Mouse (Mus musculus): ENCODE measurements around the gene Adamts2. TPM values are rescaled to one million over a fixed set of nuclear protein-coding genes. Genes with fewer than 3 reads are reported as not detected.

Gene Adamts2
- total and polyA plus RNA-seq, 3 experiments: not detected

- Histone ChIP-seq H3K27ac (ENCODE audit: insufficient read depth, low read depth) (no peak overlapping the region), H3K4me2 (ENCODE audit: insufficient read depth, low read depth, poor library complexity, severe bottlenecking) (no peak overlapping the region), H3K79me2 (replicated peaks; ENCODE audit: control insufficient read depth, extremely low read depth, insufficient read depth, poor library complexity, severe bottlenecking) (no peaks in the 10 kb centered on the region), H3K9me3 (replicated peaks; ENCODE audit: low read length) (peaks cover 2% of the 10 kb centered on the region), H3K4me1 (ENCODE audit: control insufficient read depth in 1 of 2, insufficient read depth in 2 of 2) (no peaks in the 10 kb centered on the region), H3K4me3 (replicated peaks in 1 of 3; ENCODE audit: low read depth in 2 of 3, low read length in 2 of 3, poor library complexity in 1 of 3) (no peak overlapping the region), H3K27me3 (replicated peaks) (peaks cover 94% of the 10 kb centered on the region), H3K36me3 (replicated peaks in 1 of 2; ENCODE audit: control insufficient read depth in 1 of 2, insufficient read depth in 1 of 2, low read length in 1 of 2) (no peaks in the 10 kb centered on the region), H3K9ac (ENCODE audit: insufficient read depth, low read depth) (no peak overlapping the region)
- in situ Hi-C loops (cut with MboI; ENCODE audit: low pct_ligation_motif_present, low pct_unique_long_range_greater_than_20kb, low sequenced_read_pairs): no loop called here
- DNase-seq (ENCODE audit: extremely low read depth): no peak
- no peak for TF ChIP-seq SIN3A (IDR thresholded peaks at IDR 0.05; ENCODE audit: low read length)
- TF ChIP-seq JUND (conservative IDR thresholded peaks at IDR 0.05; ENCODE audit: low read depth, low read length): no peak
- TF ChIP-seq USF1 (IDR thresholded peaks at IDR 0.05; ENCODE audit: low read depth, low read length): no peak
- TF ChIP-seq TCF12 (IDR thresholded peaks at IDR 0.05; ENCODE audit: low read depth, low read length): no peak
- TF ChIP-seq MAFK (IDR thresholded peaks at IDR 0.05; ENCODE audit: insufficient replicate concordance, low read length): no peak
- TF ChIP-seq POLR2A (IDR thresholded peaks at IDR 0.05; ENCODE audit: low read depth, low read length): no peak
- no peak for TF ChIP-seq USF2 (conservative IDR thresholded peaks at IDR 0.05; ENCODE audit: low read depth, low read length)
- TF ChIP-seq SMC3 (IDR thresholded peaks at IDR 0.05; ENCODE audit: low read depth, low read length): no peak
- no peak for TF ChIP-seq BHLHE40 (IDR thresholded peaks at IDR 0.05; ENCODE audit: low read depth, low read length)
- dilution Hi-C loops (cut with MboI; ENCODE audit: extremely low pct_ligation_motif_present, extremely low pct_unique_long_range_greater_than_20kb, low sequenced_read_pairs): no loop called here
Measured at GRCm38 (mm10) chr11:50707259-50707658, 105.4 kb downstream of the Adamts2 start.

GRCm38 (mm10) chr11:50713610-50714202, 111.8 kb downstream of the Adamts2 start:
- no peak overlapping the region for H3K27ac ChIP-seq (ENCODE audit: insufficient read depth, low read depth)
- peak; percentile 9 for DNase-seq (ENCODE audit: extremely low read depth)
- no peaks in the 10 kb centered on the region for H3K79me2 ChIP-seq (replicated peaks; ENCODE audit: control insufficient read depth, extremely low read depth, insufficient read depth, poor library complexity, severe bottlenecking)
- no peaks in the 10 kb centered on the region for H3K4me1 ChIP-seq (ENCODE audit: control insufficient read depth in 1 of 2, insufficient read depth in 2 of 2)
- TF ChIP-seq MAX (IDR thresholded peaks at IDR 0.05; ENCODE audit: low read length) (no peak), NELFE (IDR thresholded peaks at IDR 0.05; ENCODE audit: low read depth, low read length) (no peak), RCOR1 (conservative IDR thresholded peaks at IDR 0.05; ENCODE audit: low read depth, low read length) (no peak), CHD1 (IDR thresholded peaks at IDR 0.05; ENCODE audit: low read depth, low read length) (no peak), UBTF (IDR thresholded peaks at IDR 0.05; ENCODE audit: low read depth, low read length) (no peak), POLR2AphosphoS2 (IDR thresholded peaks at IDR 0.05; ENCODE audit: low read depth, low read length) (no peak), IRF4 (IDR thresholded peaks at IDR 0.05; ENCODE audit: low read depth, low read length) (no peak), MXI1 (IDR thresholded peaks at IDR 0.05; ENCODE audit: low read depth, low read length) (no peak), ETS1 (conservative IDR thresholded peaks at IDR 0.05; ENCODE audit: low read depth, low read length) (no peak), ZKSCAN1 (IDR thresholded peaks at IDR 0.05; ENCODE audit: borderline replicate concordance, low read depth, low read length) (no peak), POLR2A (IDR thresholded peaks at IDR 0.05; ENCODE audit: low read depth, low read length) (no peak), MEF2A (IDR thresholded peaks at IDR 0.05; ENCODE audit: borderline replicate concordance, low read depth, low read length) (no peak), JUND (conservative IDR thresholded peaks at IDR 0.05; ENCODE audit: low read depth, low read length) (no peak), ZC3H11A (IDR thresholded peaks at IDR 0.05; ENCODE audit: low read depth, low read length) (no peak), ZNF384 (IDR thresholded peaks at IDR 0.05; ENCODE audit: low read depth, low read length) (no peak), TBP (conservative IDR thresholded peaks at IDR 0.05; ENCODE audit: low read depth, low read length) (no peak)
- dilution Hi-C loops (cut with MboI; ENCODE audit: extremely low pct_ligation_motif_present, extremely low pct_unique_long_range_greater_than_20kb, low sequenced_read_pairs) (no loop called here), in situ Hi-C loops (cut with MboI; ENCODE audit: low pct_ligation_motif_present, low pct_unique_long_range_greater_than_20kb, low sequenced_read_pairs) (no loop called here)
- H3K27me3 ChIP-seq (replicated peaks): peaks cover 93% of the 10 kb centered on the region
- no peak overlapping the region for H3K4me3 ChIP-seq (replicated peaks in 1 of 3; ENCODE audit: low read depth in 2 of 3, low read length in 2 of 3, poor library complexity in 1 of 3)
- no peak overlapping the region for H3K9ac ChIP-seq (ENCODE audit: insufficient read depth, low read depth)
- no peaks in the 10 kb centered on the region for H3K36me3 ChIP-seq (replicated peaks in 1 of 2; ENCODE audit: control insufficient read depth in 1 of 2, insufficient read depth in 1 of 2, low read length in 1 of 2)
- no peaks in the 10 kb centered on the region for H3K9me3 ChIP-seq (replicated peaks; ENCODE audit: low read length)
- no peak overlapping the region for H3K4me2 ChIP-seq (ENCODE audit: insufficient read depth, low read depth, poor library complexity, severe bottlenecking)

All from CH12.LX (cell line).